Mouse (Mus musculus): Measurements from ENCODE around the gene C87414. TPM values are rescaled to one million over a fixed set of nuclear protein-coding genes. Genes with fewer than 3 reads are reported as not detected.

C87414 gene
- polyA plus RNA-seq (2014; fragmentation: Illumina TruSeq; extraction: RNeasy Lipid Tissue Mini Kit (QIAGEN cat#74804); ENCODE audit: low read depth, low replicate concordance), result not detected

GRCm38 (mm10) chr5:93671451-93671850, at the start of gene C87414:
TSS of gene C87414 (minus strand) at chr5:93671551.

Other genes starting within 250 kb of the C87414 start
- gene Gm16427, start 131.4 kb downstream of the C87414 start, polyA plus RNA-seq (2014; fragmentation: Illumina TruSeq; extraction: RNeasy Lipid Tissue Mini Kit (QIAGEN cat#74804); ENCODE audit: low read depth, low replicate concordance), result not detected
- not detected for gene Gm7792, start 172.2 kb upstream of the C87414 start, polyA plus RNA-seq (2014; fragmentation: Illumina TruSeq; extraction: RNeasy Lipid Tissue Mini Kit (QIAGEN cat#74804); ENCODE audit: low read depth, low replicate concordance)

All from kidney, adult 10 weeks (tissue).